Mouse (Mus musculus) embryonic fibroblast, embryonic 13.5 days (primary cell): ENCODE data around the gene Hist1h4c. TPM values are rescaled to one million over a fixed set of nuclear protein-coding genes. Genes with fewer than 3 reads are reported as not detected.
A peak's percentile ranks its signal among the peaks of the same experiment; 100 is the strongest.
"Not testable (repeated sequence)": the region's sequence is repeated elsewhere in the genome, so short reads cannot be mapped to it uniquely, and the experiment has no call there.

Source experiments
- H3K27ac ChIP-seq: 2 replicates; pipeline ENCODE4 v1.5.1; 2012; ENCODE audit warnings: low read length, control low read depth, inconsistent platforms; ENCODE audit not compliant: insufficient read depth
- H3K4me1 ChIP-seq: 2 replicates; pipeline ENCODE4 v1.6.1; 2011; ENCODE audit warnings: low read length; ENCODE audit not compliant: control insufficient read depth, insufficient read depth
- H3K4me3 ChIP-seq: 2 replicates; pipeline ENCODE4 v1.5.1; 2011; ENCODE audit warnings: mild to moderate bottlenecking, control low read depth, low read length; ENCODE audit not compliant: insufficient read depth
- CTCF ChIP-seq: IDR thresholded peaks from 2 replicates; pipeline ENCODE4 v1.5.1; 2011; ENCODE audit warnings: mild to moderate bottlenecking, control low read depth, low read length, moderate library complexity, borderline replicate concordance; ENCODE audit not compliant: insufficient read depth
- POLR2A ChIP-seq: IDR thresholded peaks from 2 replicates; pipeline ENCODE4 v1.6.1; 2011; ENCODE audit warnings: low read depth, mild to moderate bottlenecking, control low read depth, low read length, moderate library complexity
- polyA plus RNA-seq: library from polyadenylated mRNA; stranded (reverse); fragments of >200 nt; gene quantifications from 2 replicates; pipeline ENCODE4 v1.2.4, GENCODE M21; 2011; ENCODE audit warnings: low read depth; ENCODE audit not compliant: missing spikeins, insufficient read length

Gene Hist1h4c
- polyA plus RNA-seq, 1 experiment: 3.8 TPM

DNA sequence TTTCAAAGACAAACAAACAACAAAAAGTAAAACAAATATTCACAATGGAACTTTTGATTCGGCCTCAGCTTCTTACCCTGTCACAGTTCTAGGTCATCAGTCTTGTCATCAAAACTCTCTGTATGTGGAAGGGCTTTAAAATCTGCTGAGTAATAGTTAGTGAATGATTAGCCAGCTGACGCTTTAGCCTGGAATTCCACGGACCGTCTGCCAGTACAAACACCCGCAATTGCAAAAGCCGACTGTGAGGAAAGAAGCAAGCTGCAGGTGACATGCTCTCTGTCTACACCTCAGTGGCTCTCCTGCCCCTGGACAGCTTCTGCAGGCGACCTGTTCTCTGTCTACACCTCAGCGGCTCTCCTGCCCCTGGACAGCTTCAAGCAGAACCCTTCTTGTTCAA, 32.2 kb upstream of the Hist1h4c start:
- TF ChIP-seq POLR2A (no peak), CTCF (no peak)
- no peak overlapping the region for H3K27ac ChIP-seq
- no peaks in the 10 kb centered on the region; the same call in 1 of the 2 replicates for H3K4me1 ChIP-seq
- no peak overlapping the region for H3K4me3 ChIP-seq

DNA sequence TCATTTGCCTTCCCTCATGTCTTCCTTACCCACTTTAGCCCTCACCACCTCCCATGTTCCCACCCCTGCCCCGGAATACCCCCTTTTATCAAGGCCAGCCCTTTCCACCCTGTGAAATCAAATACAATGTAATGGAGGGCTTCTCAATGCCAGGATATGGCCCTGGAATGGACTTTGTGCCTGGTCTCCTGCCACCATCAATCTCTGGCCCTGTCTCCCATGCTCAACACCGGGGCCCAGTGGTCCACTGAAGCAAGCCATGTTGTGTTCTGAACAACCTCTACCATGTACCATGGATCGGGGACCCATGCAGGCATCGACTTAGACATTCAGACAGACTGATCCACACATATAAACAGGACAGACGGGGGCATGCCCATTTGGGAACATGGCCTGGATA, 31.5 kb upstream of the Hist1h4c start:
- H3K4me1 ChIP-seq: no peaks in the 10 kb centered on the region
- H3K27ac ChIP-seq: peak overlapping the region; percentile 30; the same call in 1 of the 2 replicates
- no peak for TF ChIP-seq CTCF
- no peak for TF ChIP-seq POLR2A
- no peak overlapping the region for H3K4me3 ChIP-seq

DNA sequence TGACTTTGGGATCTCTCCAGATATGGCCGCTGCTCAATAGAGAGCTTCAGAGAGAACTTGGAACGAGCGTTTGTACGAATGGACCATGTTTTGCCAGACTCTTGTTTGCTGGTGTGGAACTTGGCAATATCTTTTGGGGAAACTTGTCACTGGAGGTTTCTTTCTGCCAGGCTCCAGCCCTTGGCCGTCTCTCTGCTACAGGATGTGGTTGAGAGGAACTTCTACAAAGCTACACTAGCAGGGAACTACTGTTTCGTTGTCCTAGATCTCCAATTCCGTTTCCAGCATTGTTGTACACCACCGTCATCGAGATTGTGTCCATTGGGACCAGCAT, 30.9 kb upstream of the Hist1h4c start:
- TF ChIP-seq POLR2A: no peak
- no peak for TF ChIP-seq CTCF
- Histone ChIP-seq H3K27ac (no peak overlapping the region), H3K4me1 (no peaks in the 10 kb centered on the region), H3K4me3 (no peak overlapping the region)

DNA sequence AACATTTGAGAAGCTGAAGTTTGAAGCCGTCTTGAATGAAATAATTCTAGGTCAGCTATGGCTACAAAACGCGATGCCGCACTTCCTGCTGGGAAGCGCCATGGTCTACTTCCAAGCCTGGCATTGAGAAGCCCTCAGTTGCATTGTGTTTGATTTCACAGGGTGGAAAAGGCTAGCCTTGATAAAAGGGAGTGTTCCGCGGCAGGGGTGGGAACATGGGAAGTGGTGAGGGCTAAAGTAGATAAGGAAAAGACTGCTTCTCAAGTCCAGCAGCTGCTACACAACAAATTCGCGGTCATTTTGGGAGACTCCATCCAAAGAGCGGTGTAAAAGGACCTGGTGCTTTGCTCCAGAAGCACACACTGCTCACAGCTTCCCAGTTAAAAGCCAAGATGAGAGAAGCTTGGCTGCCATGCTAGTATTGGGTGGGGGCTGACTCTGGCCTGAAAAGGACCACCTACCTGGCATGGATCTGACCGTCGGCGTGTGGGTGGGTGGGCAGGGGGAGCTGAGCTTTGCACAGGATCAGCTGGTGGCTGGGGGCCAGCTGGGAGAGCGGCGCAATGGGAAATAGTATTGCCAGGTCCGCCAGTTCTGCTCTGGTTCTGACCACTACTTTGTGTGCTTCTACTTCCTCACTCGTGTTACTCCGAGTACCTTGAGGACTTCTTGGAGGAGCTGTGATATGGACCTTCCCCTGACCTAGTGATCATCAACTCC, 30.4 kb upstream of the Hist1h4c start:
- no peaks in the 10 kb centered on the region for H3K4me1 ChIP-seq
- no peak overlapping the region for H3K4me3 ChIP-seq
- H3K27ac ChIP-seq: no peak overlapping the region
- TF ChIP-seq POLR2A (no peak), CTCF (no peak)

DNA sequence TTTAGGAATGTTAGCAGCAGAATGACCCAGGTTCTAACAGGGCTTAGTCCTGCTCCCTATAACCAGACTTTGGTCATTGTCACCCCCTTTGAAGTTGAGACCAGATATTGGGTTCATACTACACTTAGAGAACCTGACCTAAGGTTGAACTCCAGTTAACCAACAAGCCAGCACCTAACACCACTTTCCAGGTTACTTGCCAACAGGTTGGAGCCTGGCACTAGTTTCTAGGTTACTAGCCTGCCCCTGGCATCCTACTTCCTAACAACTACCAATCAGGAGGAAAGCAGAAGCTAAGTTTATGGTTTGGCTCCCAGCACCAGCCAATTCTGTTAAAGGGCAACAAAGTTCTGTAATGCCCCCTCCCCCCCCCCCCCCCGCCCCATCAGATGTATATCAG, 27.0 kb upstream of the Hist1h4c start:
- H3K27ac ChIP-seq: no peak overlapping the region
- no peak overlapping the region for H3K4me3 ChIP-seq
- TF ChIP-seq CTCF (no peak), POLR2A (no peak)
- no peaks in the 10 kb centered on the region for H3K4me1 ChIP-seq

DNA sequence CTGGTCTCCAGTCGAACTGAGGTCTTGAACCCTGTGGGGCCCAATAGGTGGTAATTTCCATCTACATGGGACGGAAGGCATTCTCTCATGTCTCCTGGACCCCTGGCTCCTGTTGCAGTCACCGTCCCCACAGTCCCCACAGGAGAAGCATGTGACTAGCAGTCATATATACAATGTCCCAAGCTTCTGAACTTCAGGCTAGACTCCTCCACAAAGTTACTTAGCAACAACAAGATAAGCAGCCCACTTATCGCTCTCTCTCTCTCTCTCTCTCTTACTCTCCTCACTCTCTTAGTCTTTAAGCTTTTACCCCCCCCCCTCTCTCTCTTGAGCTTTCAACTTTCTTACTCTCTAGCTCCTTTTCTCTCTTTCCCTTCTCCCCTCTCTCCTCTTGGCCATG, 26.0 kb upstream of the Hist1h4c start:
- Histone ChIP-seq H3K4me3 (no peak overlapping the region), H3K4me1 (no peaks in the 10 kb centered on the region), H3K27ac (no peak overlapping the region)
- TF ChIP-seq POLR2A (no peak), CTCF (no peak)

DNA sequence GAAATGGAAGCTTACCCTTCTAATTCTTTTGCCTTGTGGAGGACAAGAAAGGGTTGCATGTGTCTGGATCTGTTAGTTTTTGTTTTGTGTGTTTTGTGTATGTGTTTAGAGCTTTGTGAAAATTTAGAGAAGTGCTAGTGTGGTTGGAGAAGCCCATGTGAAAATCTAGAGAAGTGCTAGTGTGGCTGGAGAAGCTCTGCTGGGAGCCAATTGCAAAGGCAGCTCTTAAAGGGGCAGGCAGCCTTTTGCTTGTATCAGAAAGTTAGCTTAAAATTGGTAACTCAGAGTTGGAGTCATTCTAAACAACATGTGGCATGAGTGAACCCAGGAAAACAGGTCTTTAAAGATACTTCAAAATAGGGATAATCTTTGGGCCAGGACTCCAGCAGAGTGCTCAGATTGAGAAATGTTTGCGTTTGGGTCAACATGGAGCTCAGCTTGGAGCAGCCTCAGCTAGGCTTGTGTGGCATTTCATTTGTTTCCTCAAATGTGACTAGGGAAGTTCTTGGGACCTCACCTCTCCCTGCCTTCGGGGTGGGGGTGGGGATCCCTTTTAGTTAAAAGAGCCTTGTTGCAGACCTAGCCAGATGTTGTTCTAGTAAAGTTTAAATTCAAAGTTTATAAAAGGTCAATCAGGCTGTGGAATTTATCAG, 19.5 kb upstream of the Hist1h4c start:
- H3K4me3 ChIP-seq, H3K27ac ChIP-seq, H3K4me1 ChIP-seq: not testable (repeated sequence)

DNA sequence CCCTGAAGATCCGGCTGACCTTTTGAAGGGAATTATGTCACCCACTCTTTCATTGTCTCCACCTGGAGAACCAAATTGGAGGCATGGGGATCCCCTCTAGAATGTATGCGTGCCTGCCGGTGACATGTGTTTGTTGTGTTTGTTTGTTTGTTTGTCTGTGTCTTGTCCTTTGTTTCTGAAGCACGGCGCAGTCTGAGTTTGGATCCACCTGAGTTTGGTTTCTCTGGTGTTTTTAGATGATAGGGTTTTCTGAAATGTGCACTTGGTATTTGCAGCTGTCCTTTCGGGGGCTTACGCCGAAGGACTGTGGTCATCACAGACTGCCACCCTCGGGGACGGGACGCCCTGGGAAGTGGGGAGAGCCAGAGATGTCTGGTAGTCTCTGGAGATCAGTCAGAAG, 18.9 kb upstream of the Hist1h4c start:
- H3K27ac ChIP-seq: no peak overlapping the region
- H3K4me1 ChIP-seq: no peaks in the 10 kb centered on the region
- TF ChIP-seq POLR2A (no peak), CTCF (no peak)
- H3K4me3 ChIP-seq: no peak overlapping the region

DNA sequence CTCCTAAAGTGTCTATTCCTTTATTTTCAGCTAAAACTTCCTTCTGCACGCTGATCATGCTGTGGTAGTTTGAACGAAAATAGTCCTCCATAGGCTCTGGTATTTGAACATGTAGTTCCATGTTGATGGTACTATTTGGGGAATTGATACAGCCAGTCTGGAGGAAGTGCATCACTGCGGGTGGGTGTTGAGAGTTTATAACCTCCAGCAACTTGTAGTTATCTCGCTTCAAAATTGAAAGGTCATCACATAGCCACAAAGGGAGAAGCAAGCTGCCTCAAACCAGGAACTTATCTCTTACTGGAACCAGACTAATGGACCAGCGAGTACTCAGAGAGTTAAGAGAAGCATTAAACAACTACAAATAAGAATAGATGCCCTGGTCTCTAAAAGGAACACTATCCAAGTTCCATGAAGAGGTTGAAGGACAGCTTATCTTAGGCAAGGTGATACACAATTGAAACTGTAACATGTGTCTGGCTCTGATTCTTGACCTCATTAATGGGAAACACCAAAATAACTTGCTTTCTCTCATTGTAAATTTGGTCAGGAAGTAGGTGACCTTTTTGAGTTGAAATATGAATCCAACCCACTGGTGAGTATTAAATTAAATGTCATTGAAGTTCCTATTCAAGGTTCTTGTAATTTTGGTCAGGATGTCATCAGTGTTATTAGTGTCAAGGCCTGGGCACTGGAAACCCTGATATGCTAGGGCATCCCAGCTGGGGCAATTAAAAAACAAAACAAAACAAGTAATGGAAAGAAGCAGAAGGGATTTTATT, 18.2 kb upstream of the Hist1h4c start:
- Histone ChIP-seq H3K4me1 (no peaks in the 10 kb centered on the region), H3K4me3 (no peak overlapping the region), H3K27ac (no peak overlapping the region)
- no peak for TF ChIP-seq CTCF
- TF ChIP-seq POLR2A: no peak
